Mouse (Mus musculus): ENCODE results near the gene Cpeb3.

DNA sequence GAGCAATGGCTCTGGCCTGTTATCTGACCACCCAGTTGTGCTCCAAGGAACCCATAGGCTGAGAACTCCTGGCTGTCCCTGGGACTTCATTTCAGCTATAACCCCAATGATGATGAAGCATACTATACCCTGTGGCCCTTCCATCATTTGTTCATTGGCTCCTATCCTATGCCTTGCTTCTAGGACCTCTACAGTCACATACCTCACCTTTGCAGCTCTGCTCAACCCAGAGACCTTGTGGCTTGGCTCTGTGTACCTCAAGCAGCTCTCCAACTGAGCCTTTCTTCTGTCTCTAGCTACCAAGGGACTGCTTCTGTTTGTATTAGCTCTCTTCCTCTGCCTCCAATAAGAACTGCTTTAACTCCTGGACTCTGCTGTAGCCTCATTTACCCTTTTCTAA, 83.4 kb downstream of the Cpeb3 start:
- TF ChIP-seq CTCF (IDR thresholded peaks at IDR 0.05; ENCODE audit: low read depth, low read length) (no peak), POLR2A (IDR thresholded peaks at IDR 0.05; ENCODE audit: borderline replicate concordance, low read depth, low read length) (no peak)

Data from bone marrow macrophage, adult 2 months (primary cell).